Mouse (Mus musculus) bone marrow, adult 2 months (tissue): ENCODE results near the gene Ikzf2. TPM values are rescaled to one million over a fixed set of nuclear protein-coding genes. Genes with fewer than 3 reads are reported as not detected.

Experiments used
- H3K27ac ChIP-seq: fragments of 200-500 bp; 2 replicates; pipeline ENCODE4 v1.5.1; 2012; ENCODE audit warnings: low read depth, mild to moderate bottlenecking, control low read depth, inconsistent platforms, low read length; ENCODE audit not compliant: control insufficient read depth, poor library complexity, insufficient read depth
- H3K4me1 ChIP-seq: fragments of 200-500 bp; 2 replicates; pipeline ENCODE4 v1.6.1; 2011; ENCODE audit warnings: low read length; ENCODE audit not compliant: control insufficient read depth, insufficient read depth
- H3K4me3 ChIP-seq: fragments of 200-500 bp; replicated peaks from 2 replicates; pipeline ENCODE3; 2011; ENCODE audit warnings: mild to moderate bottlenecking, low read depth, low read length, control low read depth; ENCODE audit not compliant: control insufficient read depth
- CTCF ChIP-seq: fragments of 200-500 bp; IDR thresholded peaks from 2 replicates; pipeline ENCODE4 v1.5.1; 2011; ENCODE audit warnings: low read length, control low read depth; ENCODE audit not compliant: control insufficient read depth, insufficient read depth
- POLR2A ChIP-seq: fragments of 200-500 bp; IDR thresholded peaks from 2 replicates; pipeline ENCODE4 v1.6.1; 2011; ENCODE audit warnings: low read depth, mild to moderate bottlenecking, control low read depth, low read length, borderline replicate concordance; ENCODE audit not compliant: control insufficient read depth
- WGBS: fragments of 180-500 bp; shearing (Covaris S2); methylation state at CpG from one replicate; pipeline ENCODE4 v1.1.7; 2018; 5-methylcytosine and 5-hydroxymethylcytosine counted together
- polyA plus RNA-seq: library from polyadenylated mRNA; stranded (reverse); fragments of >200 nt; gene quantifications from 2 replicates; pipeline ENCODE4 v1.2.4, GENCODE M21; 2011; ENCODE audit warnings: low replicate concordance; ENCODE audit not compliant: missing spikeins, insufficient read depth, insufficient read length

The Ikzf2 gene
- polyA plus RNA-seq, 1 experiment: 1.4 TPM

GRCm38 (mm10) chr1:69682261-69682660 lies 4.8 kb downstream of the Ikzf2 start:
- WGBS: 10% methylated on average over 3 of the region's 3 CpGs
- Histone ChIP-seq H3K4me3 (no peak overlapping the region), H3K27ac (no peak overlapping the region), H3K4me1 (no peaks in the 10 kb centered on the region; the same call in 1 of the 2 replicates)
- TF ChIP-seq POLR2A (no peak), CTCF (no peak)

GRCm38 (mm10) chr1:69681003-69681402 lies 6.0 kb downstream of the Ikzf2 start:
- TF ChIP-seq CTCF: no peak
- no peak for TF ChIP-seq POLR2A
- no peak overlapping the region for H3K27ac ChIP-seq
- 11% methylated on average over 5 of the region's 5 CpGs for WGBS
- H3K4me3 ChIP-seq: no peak overlapping the region
- no peaks in the 10 kb centered on the region; the same call in 1 of the 2 replicates for H3K4me1 ChIP-seq

GRCm38 (mm10) chr1:69680501-69680900 lies 6.5 kb downstream of the Ikzf2 start:
- Histone ChIP-seq H3K27ac (no peak overlapping the region), H3K4me3 (no peak overlapping the region), H3K4me1 (no peaks in the 10 kb centered on the region; the same call in 1 of the 2 replicates)
- TF ChIP-seq CTCF: no peak
- TF ChIP-seq POLR2A: no peak
- 30% methylated on average over 4 of the region's 4 CpGs for WGBS

GRCm38 (mm10) chr1:69669897-69670404 lies 17.1 kb downstream of the Ikzf2 start:
- Histone ChIP-seq H3K4me3 (no peak overlapping the region), H3K4me1 (no peaks in the 10 kb centered on the region), H3K27ac (no peak overlapping the region)
- 86% methylated on average over 10 of the region's 10 CpGs for WGBS
- no peak for TF ChIP-seq CTCF
- TF ChIP-seq POLR2A: no peak

- Histone ChIP-seq H3K27ac (no peak overlapping the region), H3K4me1 (no peaks in the 10 kb centered on the region), H3K4me3 (no peak overlapping the region)
- TF ChIP-seq CTCF: no peak
- TF ChIP-seq POLR2A: no peak
- WGBS: 42% methylated on average over 5 of the region's 5 CpGs
These were observed 19.6 kb downstream of the Ikzf2 start for GRCm38 (mm10) chr1:69667456-69667855.

- 52% methylated on average over 2 of the region's 2 CpGs for WGBS
- Histone ChIP-seq H3K4me1 (peaks cover under 1% of the 10 kb centered on the region; the same call in 1 of the 2 replicates), H3K4me3 (no peak overlapping the region), H3K27ac (no peak overlapping the region)
- TF ChIP-seq POLR2A (no peak), CTCF (no peak)
These were observed 27.3 kb downstream of the Ikzf2 start for GRCm38 (mm10) chr1:69659779-69660178.

GRCm38 (mm10) chr1:69658051-69658450 lies 29.0 kb downstream of the Ikzf2 start:
- H3K4me3 ChIP-seq: no peak overlapping the region
- peaks cover 1% of the 10 kb centered on the region; the same call in 1 of the 2 replicates for H3K4me1 ChIP-seq
- no peak overlapping the region for H3K27ac ChIP-seq
- no peak for TF ChIP-seq CTCF
- TF ChIP-seq POLR2A: no peak
- 65% methylated on average over 6 of the region's 6 CpGs for WGBS

GRCm38 (mm10) chr1:69657455-69657854 lies 29.6 kb downstream of the Ikzf2 start:
- Histone ChIP-seq H3K4me3 (no peak overlapping the region), H3K4me1 (peaks cover 1% of the 10 kb centered on the region; the same call in 1 of the 2 replicates), H3K27ac (no peak overlapping the region)
- no peak for TF ChIP-seq CTCF
- 25% methylated on average over 3 of the region's 3 CpGs for WGBS

GRCm38 (mm10) chr1:69656929-69657328 lies 30.1 kb downstream of the Ikzf2 start:
- H3K4me3 ChIP-seq: no peak overlapping the region
- 21% methylated on average over 16 of the region's 16 CpGs for WGBS
- peaks cover 1% of the 10 kb centered on the region; the same call in 1 of the 2 replicates for H3K4me1 ChIP-seq
- TF ChIP-seq POLR2A (no peak), CTCF (no peak)
- H3K27ac ChIP-seq: no peak overlapping the region
